Mouse (Mus musculus) MEL (cell line): Measurements from ENCODE around the gene Selenoh. TPM values are rescaled to one million over a fixed set of nuclear protein-coding genes. Genes with fewer than 3 reads are reported as not detected.

Source experiments
- DNase-seq: peaks from one replicate; pipeline ENCODE4 v3.0.0; 2011; ENCODE audit warnings: low read depth, low spot score
- H3K27ac ChIP-seq: 2 replicates; pipeline ENCODE4 v1.5.1; 2012; ENCODE audit warnings: low read depth, mild to moderate bottlenecking, control low read depth, low read length, moderate library complexity; ENCODE audit not compliant: control insufficient read depth
- H3K27me3 ChIP-seq, 2 experiments: fragments of 150-350 bp in 1 of 2; sonication (generic) in 1 of 2; 2 replicates each; pipeline ENCODE4 v1.6.1; 2012; ENCODE audit warnings: low read length in 2 of 2, mild to moderate bottlenecking in 2 of 2, improper control_type of control experiment in 1 of 2, moderate library complexity in 1 of 2; ENCODE audit not compliant: insufficient read depth in 2 of 2, control insufficient read depth in 1 of 2
- H3K36me3 ChIP-seq, 2 experiments: 2 replicates each; pipeline ENCODE4 v1.6.1; 2012 to 2014; ENCODE audit warnings: low read length in 2 of 2, improper control_type of control experiment in 1 of 2, inconsistent platforms in 1 of 2, mild to moderate bottlenecking in 1 of 2; ENCODE audit not compliant: insufficient read depth in 2 of 2, control insufficient read depth in 1 of 2
- H3K4me1 ChIP-seq, 2 experiments: fragments of 150-350 bp in 1 of 2; sonication (generic) in 1 of 2; 2 replicates each; pipeline ENCODE4 v1.6.1; 2012; ENCODE audit warnings: low read length in 2 of 2, improper control_type of control experiment in 1 of 2, mild to moderate bottlenecking in 1 of 2; ENCODE audit not compliant: insufficient read depth in 2 of 2, control insufficient read depth in 1 of 2
- H3K4me3 ChIP-seq, 2 experiments: fragments of 150-350 bp in 1 of 2; sonication (generic) in 1 of 2; 2 replicates each; pipeline ENCODE4 v1.5.1; 2012; ENCODE audit warnings: low read depth in 2 of 2, low read length in 2 of 2, mild to moderate bottlenecking in 2 of 2, moderate library complexity in 2 of 2, control low read depth in 1 of 2, improper control_type of control experiment in 1 of 2; ENCODE audit not compliant: control insufficient read depth in 1 of 2, insufficient read depth in 1 of 2
- H3K79me2 ChIP-seq: 2 replicates; pipeline ENCODE4 v1.6.1; 2012; ENCODE audit warnings: mild to moderate bottlenecking, low read length, moderate library complexity; ENCODE audit not compliant: control insufficient read depth, poor library complexity, insufficient read depth
- H3K9ac ChIP-seq: 2 replicates; pipeline ENCODE4 v1.6.1; 2012; ENCODE audit warnings: low read depth, mild to moderate bottlenecking, control low read depth, low read length, moderate library complexity; ENCODE audit not compliant: control insufficient read depth, poor library complexity, severe bottlenecking
- H3K9me3 ChIP-seq: fragments of 150-350 bp; sonication (generic); replicated peaks from 2 replicates; pipeline ENCODE4 v1.6.1; 2012; ENCODE audit warnings: mild to moderate bottlenecking, low read length, improper control_type of control experiment, moderate library complexity; ENCODE audit not compliant: insufficient read depth
- BHLHE40 ChIP-seq: IDR thresholded peaks from 2 replicates; pipeline ENCODE4 v1.6.1; 2012; ENCODE audit warnings: low read depth, mild to moderate bottlenecking, inconsistent platforms, low read length, improper control_type of control experiment, borderline replicate concordance
- CHD1 ChIP-seq: IDR thresholded peaks from 2 replicates; pipeline ENCODE4 v1.6.1; 2012; ENCODE audit warnings: low read depth, mild to moderate bottlenecking, inconsistent platforms, low read length, improper control_type of control experiment
- E2F4 ChIP-seq: IDR thresholded peaks from 2 replicates; pipeline ENCODE4 v1.6.1; 2011; ENCODE audit warnings: low read depth, low read length, improper control_type of control experiment, borderline replicate concordance
- EP300 ChIP-seq, 2 experiments: IDR thresholded peaks; 2 replicates each; pipeline ENCODE4 v1.6.1; 2011; ENCODE audit warnings: improper control_type of control experiment in 2 of 2, low read length in 2 of 2, low read depth in 1 of 2, mild to moderate bottlenecking in 1 of 2
- ETS1 ChIP-seq: IDR thresholded peaks from 2 replicates; pipeline ENCODE4 v1.6.1; 2012; ENCODE audit warnings: low read depth, mild to moderate bottlenecking, inconsistent platforms, low read length, improper control_type of control experiment, moderate library complexity
- GATA1 ChIP-seq: IDR thresholded peaks from 2 replicates; pipeline ENCODE4 v1.6.1; 2011; ENCODE audit warnings: low read depth, low read length, improper control_type of control experiment
- KAT2A ChIP-seq: conservative IDR thresholded peaks from 2 replicates; pipeline ENCODE4 v1.6.1; 2012; ENCODE audit warnings: low read depth, low read length, improper control_type of control experiment, inconsistent platforms
- MAX ChIP-seq: IDR thresholded peaks from 2 replicates; pipeline ENCODE4 v1.6.1; 2011; ENCODE audit warnings: low read length, improper control_type of control experiment
- MXI1 ChIP-seq: IDR thresholded peaks from 2 replicates; pipeline ENCODE4 v1.6.1; 2011; ENCODE audit warnings: mild to moderate bottlenecking, low read depth, low read length, improper control_type of control experiment
- MYC ChIP-seq: IDR thresholded peaks from 2 replicates; pipeline ENCODE4 v1.6.1; 2011; ENCODE audit warnings: low read depth, mild to moderate bottlenecking, low read length, improper control_type of control experiment, moderate library complexity
- NELFE ChIP-seq: IDR thresholded peaks from 2 replicates; pipeline ENCODE4 v1.6.1; 2011; ENCODE audit warnings: low read depth, low read length, improper control_type of control experiment
- NRF1 ChIP-seq: IDR thresholded peaks from 2 replicates; pipeline ENCODE4 v1.6.1; 2014; ENCODE audit warnings: low read depth, mild to moderate bottlenecking, inconsistent platforms, low read length, improper control_type of control experiment, moderate library complexity; ENCODE audit not compliant: poor library complexity, insufficient read depth, severe bottlenecking
- POLR2A ChIP-seq, 2 experiments: IDR thresholded peaks; 2 replicates each; pipeline ENCODE4 v1.6.1; 2011 to 2012; ENCODE audit warnings: low read length in 2 of 2, mild to moderate bottlenecking in 2 of 2, control low read depth in 1 of 2, improper control_type of control experiment in 1 of 2, low read depth in 1 of 2, moderate library complexity in 1 of 2; ENCODE audit not compliant: control insufficient read depth in 1 of 2, insufficient read depth in 1 of 2, poor library complexity in 1 of 2
- POLR2AphosphoS2 ChIP-seq: IDR thresholded peaks from 2 replicates; pipeline ENCODE4 v1.6.1; 2011; ENCODE audit warnings: low read length, improper control_type of control experiment
- POLR2AphosphoS5 ChIP-seq: IDR thresholded peaks from 2 replicates; pipeline ENCODE4 v1.6.1; 2012; ENCODE audit warnings: low read depth, borderline replicate concordance, mild to moderate bottlenecking, inconsistent platforms, low read length, moderate library complexity, mixed read lengths
- RAD21 ChIP-seq: IDR thresholded peaks from 2 replicates; pipeline ENCODE4 v1.6.1; 2011; ENCODE audit warnings: mild to moderate bottlenecking, low read depth, low read length, improper control_type of control experiment
- RCOR1 ChIP-seq: IDR thresholded peaks from 2 replicates; pipeline ENCODE4 v1.6.1; 2012; ENCODE audit warnings: low read depth, mild to moderate bottlenecking, inconsistent platforms, low read length, improper control_type of control experiment
- SIN3A ChIP-seq: IDR thresholded peaks from 2 replicates; pipeline ENCODE4 v1.6.1; 2012; ENCODE audit warnings: low read length, improper control_type of control experiment, inconsistent platforms
- SMC3 ChIP-seq: IDR thresholded peaks from 2 replicates; pipeline ENCODE4 v1.6.1; 2011; ENCODE audit warnings: low read depth, low read length, improper control_type of control experiment
- TAL1 ChIP-seq: IDR thresholded peaks from 2 replicates; pipeline ENCODE4 v1.6.1; 2012; ENCODE audit warnings: mild to moderate bottlenecking, inconsistent platforms, low read length, moderate library complexity, mixed read lengths
- TBP ChIP-seq: IDR thresholded peaks from 2 replicates; pipeline ENCODE4 v1.8.0; 2011; ENCODE audit warnings: low read depth, low read length, improper control_type of control experiment
- TCF12 ChIP-seq: IDR thresholded peaks from 2 replicates; pipeline ENCODE4 v1.6.1; 2014; ENCODE audit warnings: low read depth, mild to moderate bottlenecking, inconsistent platforms, low read length, improper control_type of control experiment, moderate library complexity
- USF2 ChIP-seq, 2 experiments: IDR thresholded peaks; 2 replicates each; pipeline ENCODE4 v1.6.1; 2011 to 2012; ENCODE audit warnings: improper control_type of control experiment in 2 of 2, low read length in 2 of 2, borderline replicate concordance in 1 of 2, inconsistent platforms in 1 of 2, low read depth in 1 of 2, mild to moderate bottlenecking in 1 of 2; ENCODE audit not compliant: insufficient read depth in 1 of 2
- ZC3H11A ChIP-seq: IDR thresholded peaks from 2 replicates; pipeline ENCODE4 v1.6.1; 2012; ENCODE audit warnings: low read depth, mild to moderate bottlenecking, inconsistent platforms, low read length, improper control_type of control experiment
- ZKSCAN1 ChIP-seq: IDR thresholded peaks from 2 replicates; pipeline ENCODE4 v1.6.1; 2012; ENCODE audit warnings: low read depth, mild to moderate bottlenecking, inconsistent platforms, low read length, improper control_type of control experiment, moderate library complexity
- ZNF384 ChIP-seq: IDR thresholded peaks from 2 replicates; pipeline ENCODE4 v1.6.1; 2012; ENCODE audit warnings: low read depth, mild to moderate bottlenecking, inconsistent platforms, low read length, improper control_type of control experiment
- polyA plus RNA-seq, 2 experiments: library from polyadenylated mRNA; stranded (reverse) in 1 of 2; unstranded in 1 of 2; fragments of >175 nt in 1 of 2; fragments of >200 nt in 1 of 2; gene quantifications; 2 replicates each; pipeline versions ENCODE4 v1.2.1 to v1.2.4; 2012; ENCODE audit warnings: low replicate concordance in 2 of 2, low read depth in 1 of 2; ENCODE audit not compliant: insufficient read length in 2 of 2, insufficient read depth in 1 of 2, missing spikeins in 1 of 2
- total RNA-seq: library from RNA; depleted of rRNA; stranded (reverse); fragments of 300-350 nt; gene quantifications from 2 replicates; pipeline ENCODE4 v1.2.3, GENCODE M21; 2012

Gene Selenoh
- total and polyA plus RNA-seq, 3 experiments, result 70.7 to 79.0 TPM; not detected in 1

DNA sequence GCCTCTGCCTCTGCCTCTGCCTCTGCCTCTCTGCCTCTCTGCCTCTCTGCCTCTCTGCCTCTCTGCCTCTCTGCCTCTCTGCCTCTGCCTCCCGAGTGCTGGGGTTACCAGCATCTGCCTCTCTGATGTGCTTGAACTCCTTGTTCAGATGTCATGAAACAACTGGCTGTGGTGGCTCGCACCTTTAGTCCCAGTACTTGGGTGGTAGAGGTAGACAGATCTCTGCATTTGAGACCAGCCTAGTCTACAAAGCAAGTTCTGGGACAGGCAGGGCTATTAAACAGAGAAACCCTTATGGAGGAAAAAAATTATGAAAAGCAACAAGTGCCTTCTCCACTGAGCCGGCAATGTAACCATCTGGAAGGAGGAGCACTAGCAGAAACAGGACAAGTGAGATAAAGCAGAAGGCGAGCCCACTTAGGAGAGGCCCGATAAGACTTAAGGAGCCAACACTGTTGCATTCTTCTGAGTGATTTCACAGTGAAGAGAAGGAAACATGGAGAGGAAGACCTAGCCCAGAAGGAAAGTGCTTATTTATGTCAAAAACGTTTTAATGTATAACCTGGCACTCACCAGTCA is 12.1 kb upstream of the Selenoh start:
- TF ChIP-seq CHD1 (no peak), TCF12 (peak; percentile 74), TBP (peak; percentile 25; the same call in 1 of the 2 replicates), POLR2A (IDR thresholded peaks at IDR 0.05; ENCODE audit: control insufficient read depth in 1 of 2, insufficient read depth in 1 of 2, low read depth in 1 of 2, low read length in 2 of 2, poor library complexity in 1 of 2) (0 out of 4 replicates have a peak, but pooled peaks of 1 of the 2 experiments have one; percentile 18), ETS1 (peak; percentile 72), GATA1 (peak; percentile 87), KAT2A (0 out of 2 replicates have a peak, but pooled peaks have one; percentile 12), TAL1 (peak; percentile 72), RCOR1 (peak; percentile 44; the same call in 1 of the 2 replicates), RAD21 (no peak), SMC3 (peak; percentile 17; the same call in 1 of the 2 replicates), EP300 (IDR thresholded peaks at IDR 0.05; ENCODE audit: low read depth in 1 of 2, low read length in 2 of 2) (peak; percentile 77 to 78), ZNF384 (0 out of 2 replicates have a peak, but pooled peaks have one; percentile 37), SIN3A (peak; percentile 83), ZC3H11A (no peak)
- H3K9me3 ChIP-seq, result no peaks in the 10 kb centered on the region
- H3K79me2 ChIP-seq, result peaks cover 13% of the 10 kb centered on the region
- peak overlapping the region; percentile 98 for H3K27ac ChIP-seq
- H3K4me3 ChIP-seq, result peak overlapping the region; percentile 41 to 47
- peak; percentile 84 for DNase-seq
- H3K9ac ChIP-seq, result peak overlapping the region; percentile 66
- H3K27me3 ChIP-seq, result no peaks in the 10 kb centered on the region
- H3K36me3 ChIP-seq, result peaks cover 8 to 21% of the 10 kb centered on the region in 2 experiments
- peaks cover 7 to 13% of the 10 kb centered on the region in 2 experiments for H3K4me1 ChIP-seq

DNA sequence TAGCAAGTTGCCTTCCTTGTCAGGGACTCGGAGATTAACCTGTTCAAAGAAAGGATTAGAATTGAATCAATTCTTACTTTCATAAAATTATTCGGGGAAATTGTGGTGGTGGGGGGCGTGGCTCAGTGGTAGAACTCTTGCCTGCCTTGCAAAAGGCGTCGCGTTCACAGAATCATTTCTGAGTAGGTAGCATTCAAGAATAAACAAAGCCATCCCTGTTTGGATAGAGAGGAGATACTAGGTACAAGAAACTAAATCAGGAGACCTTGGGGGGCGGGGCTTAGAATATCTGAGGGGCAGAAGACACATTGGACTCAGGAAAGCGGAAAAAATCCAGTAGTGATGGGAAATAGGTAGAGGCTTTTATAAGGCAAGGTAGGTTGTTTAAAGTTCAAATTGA is 8.4 kb upstream of the Selenoh start, which contains the start of gene Tmx2:
Tmx2 (minus strand) TSS at position 125 of the 400 bp plus-strand sequence.
- Histone ChIP-seq H3K4me1 (peaks cover 13 to 14% of the 10 kb centered on the region in 2 experiments), H3K79me2 (peaks cover 26% of the 10 kb centered on the region), H3K27ac (peak within 1 kb of the TSS; percentile 30; the same call in 1 of the 2 replicates), H3K9me3 (no peaks in the 10 kb centered on the region), H3K36me3 (peaks cover 2 to 31% of the 10 kb centered on the region in 2 experiments; a peak in 3 of 4 replicates), H3K9ac (peak within 1 kb of the TSS; percentile 82), H3K4me3 (peak within 1 kb of the TSS; percentile 70 to 92), H3K27me3 (no peaks in the 10 kb centered on the region)
- no peak for TF ChIP-seq NRF1
- TF ChIP-seq USF2 (IDR thresholded peaks at IDR 0.05; ENCODE audit: borderline replicate concordance in 1 of 2, insufficient read depth in 1 of 2, low read depth in 1 of 2, low read length in 2 of 2), result no peak
- TF ChIP-seq BHLHE40, result no peak
- no peak for TF ChIP-seq POLR2AphosphoS5
- no peak for TF ChIP-seq TAL1
- TF ChIP-seq NELFE, result no peak
- no peak for TF ChIP-seq ZNF384
- TF ChIP-seq GATA1, result no peak
- TF ChIP-seq MAX, result no peak
- TF ChIP-seq MYC, result no peak
- TF ChIP-seq MXI1, result no peak; the same call in 1 of the 2 replicates
- TF ChIP-seq ZKSCAN1, result no peak
- TF ChIP-seq TCF12, result no peak
- no peak for TF ChIP-seq POLR2A (IDR thresholded peaks at IDR 0.05; ENCODE audit: control insufficient read depth in 1 of 2, insufficient read depth in 1 of 2, low read depth in 1 of 2, low read length in 2 of 2, poor library complexity in 1 of 2)
- no peak for TF ChIP-seq E2F4
- TF ChIP-seq EP300 (IDR thresholded peaks at IDR 0.05; ENCODE audit: low read depth in 1 of 2, low read length in 2 of 2), result no peak
- TF ChIP-seq CHD1, result no peak
- TF ChIP-seq POLR2AphosphoS2, result no peak
- peak; percentile 30 for DNase-seq
